Mouse (Mus musculus): ENCODE results near the gene Neu4. TPM values are rescaled to one million over a fixed set of nuclear protein-coding genes. Genes with fewer than 3 reads are reported as not detected.
A peak's percentile ranks its signal among the peaks of the same experiment; 100 is the strongest.
"Not testable (repeated sequence)": the region's sequence is repeated elsewhere in the genome, so short reads cannot be mapped to it uniquely, and the experiment has no call there.

The Neu4 gene
- not detected in 2 replicates for polyA plus RNA-seq (2015; fragmentation: Nextera tagmentation; extraction: Ambion mirVana)

DNA sequence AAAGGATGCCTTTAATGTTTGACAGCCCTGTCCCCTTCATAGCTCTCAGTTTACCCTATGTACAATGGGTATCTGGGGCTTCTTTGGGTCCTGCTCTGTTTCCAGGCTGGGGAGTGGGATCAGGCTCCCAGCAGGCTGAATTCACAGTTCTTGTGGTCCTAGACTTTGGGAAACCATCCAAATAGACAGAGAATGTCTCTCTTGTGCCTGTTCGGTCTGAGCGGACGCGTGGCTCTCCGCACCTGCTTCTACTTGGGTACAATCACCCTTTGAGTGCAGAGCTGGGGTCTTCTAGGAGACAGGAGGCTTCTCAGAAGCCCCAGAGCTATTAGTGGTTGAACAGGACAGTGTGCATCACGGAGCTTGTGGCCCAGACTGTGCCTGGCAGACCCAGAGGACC lies at the start of gene Neu4:
TSS of gene Neu4 (plus strand) at position 301 of the 400 bp plus-strand sequence.
- no peak for TF ChIP-seq EP300 (IDR thresholded peaks at IDR 0.05; ENCODE audit: low read depth)
- TF ChIP-seq CTCF (IDR thresholded peaks at IDR 0.05; ENCODE audit: low read depth), result no peak
- no peaks in the 10 kb centered on the region for H3K36me3 ChIP-seq (replicated peaks; ENCODE audit: insufficient read depth, low read length)
- ATAC-seq, result no peak

DNA sequence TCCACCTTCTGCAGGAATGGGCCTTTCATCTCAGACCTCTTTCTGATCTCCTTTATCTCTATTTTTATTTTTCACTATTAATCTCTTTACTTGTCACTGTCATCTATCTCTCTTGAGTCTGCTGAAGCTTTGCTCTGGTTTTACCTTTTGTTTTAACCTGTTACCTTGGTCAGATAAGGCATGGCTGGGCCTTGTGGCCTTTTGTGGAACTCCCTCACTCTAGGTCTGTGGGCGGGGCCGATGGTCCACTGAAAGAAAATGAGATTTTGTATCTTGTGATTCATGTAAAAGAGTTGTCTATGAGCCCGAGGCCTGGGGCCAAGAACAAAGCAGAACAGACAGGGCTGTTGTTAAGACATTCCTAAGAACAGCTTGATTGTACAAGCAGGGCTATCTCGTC lies 49.5 kb upstream of the Neu4 start:
- H3K36me3 ChIP-seq (replicated peaks; ENCODE audit: insufficient read depth, low read length); H3K4me2 ChIP-seq (ENCODE audit: low read depth, low read length); H3K27ac ChIP-seq (ENCODE audit: low read depth); H3K9me3 ChIP-seq (ENCODE audit: low read length); H3K27me3 ChIP-seq (ENCODE audit: insufficient read depth, low read length); H3K9ac ChIP-seq (replicated peaks); H3K4me3 ChIP-seq (ENCODE audit: low read depth, low read length); ATAC-seq; DNase-seq; H3K4me1 ChIP-seq (ENCODE audit: insufficient read depth): not testable (repeated sequence)
- WGBS (ENCODE audit: insufficient replicate concordance), result no CpG with 5 or more reads among the region's 4 CpGs

More for the DNA sequence above, at the start of gene Neu4:
- no peak within 1 kb of the TSS for H3K4me2 ChIP-seq (ENCODE audit: low read depth, low read length)
- DNase-seq, result no peak
- no peak within 1 kb of the TSS for H3K9ac ChIP-seq (replicated peaks)
- no peaks in the 10 kb centered on the region for H3K27me3 ChIP-seq (ENCODE audit: insufficient read depth, low read length)
- 78% methylated on average over 6 of the region's 6 CpGs for WGBS (ENCODE audit: insufficient replicate concordance)
- no peaks in the 10 kb centered on the region for H3K4me1 ChIP-seq (ENCODE audit: insufficient read depth)
- H3K9me3 ChIP-seq (ENCODE audit: low read length), result no peaks in the 10 kb centered on the region
- H3K4me3 ChIP-seq (ENCODE audit: low read depth, low read length), result no peak within 1 kb of the TSS
- H3K27ac ChIP-seq (ENCODE audit: low read depth), result no peak within 1 kb of the TSS

DNA sequence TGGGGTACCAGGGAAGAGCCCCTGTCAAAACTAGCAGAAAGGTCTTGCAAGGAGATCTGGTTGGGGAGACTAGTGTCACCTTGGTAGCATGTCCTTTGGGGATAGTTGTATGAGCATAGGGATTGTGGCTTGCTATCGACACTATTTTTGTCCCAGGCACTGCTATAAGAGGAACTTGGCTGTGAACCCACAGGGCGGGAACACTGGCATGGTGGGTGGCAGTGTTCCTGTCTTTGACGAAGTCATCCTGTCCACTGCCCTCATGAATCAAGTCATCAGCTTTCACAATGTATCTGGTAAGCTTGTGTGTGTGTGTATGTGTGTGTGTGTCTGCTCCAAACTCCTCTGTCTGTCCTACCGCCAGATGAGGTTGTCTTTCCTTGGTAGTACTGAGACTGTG lies 44.5 kb upstream of the Neu4 start:
- H3K9me3 ChIP-seq (ENCODE audit: low read length); ATAC-seq; H3K4me3 ChIP-seq (ENCODE audit: low read depth, low read length); H3K27me3 ChIP-seq (ENCODE audit: insufficient read depth, low read length); H3K27ac ChIP-seq (ENCODE audit: low read depth); H3K4me2 ChIP-seq (ENCODE audit: low read depth, low read length); H3K9ac ChIP-seq (replicated peaks); H3K4me1 ChIP-seq (ENCODE audit: insufficient read depth); DNase-seq; H3K36me3 ChIP-seq (replicated peaks; ENCODE audit: insufficient read depth, low read length): not testable (repeated sequence)
- no CpG with 5 or more reads among the region's 4 CpGs for WGBS (ENCODE audit: insufficient replicate concordance)

DNA sequence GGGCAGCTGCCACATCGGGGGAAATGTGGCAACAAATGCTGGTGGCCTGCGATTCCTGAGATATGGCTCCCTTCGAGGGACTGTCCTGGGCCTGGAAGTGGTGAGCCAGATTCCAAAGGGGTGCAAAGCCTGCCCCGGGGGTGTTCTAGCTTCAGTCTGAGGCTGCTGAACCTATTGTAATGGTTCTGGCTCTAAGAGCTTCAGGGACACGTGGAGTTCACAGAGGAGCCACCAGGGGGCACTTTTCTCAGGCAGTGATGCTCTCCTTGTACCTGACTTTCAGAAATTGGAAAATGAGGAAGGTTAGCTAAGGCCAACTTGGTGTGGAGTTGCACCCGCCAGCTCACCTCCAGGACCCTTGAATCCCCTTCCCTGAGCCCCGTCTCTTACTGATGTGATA lies 42.0 kb upstream of the Neu4 start:
- peak; percentile 41; the same call in 1 of the 2 replicates for ATAC-seq
- not testable (repeated sequence) for H3K4me1 ChIP-seq (ENCODE audit: insufficient read depth); H3K27ac ChIP-seq (ENCODE audit: low read depth); DNase-seq; H3K9ac ChIP-seq (replicated peaks); H3K36me3 ChIP-seq (replicated peaks; ENCODE audit: insufficient read depth, low read length); H3K9me3 ChIP-seq (ENCODE audit: low read length); H3K27me3 ChIP-seq (ENCODE audit: insufficient read depth, low read length); H3K4me3 ChIP-seq (ENCODE audit: low read depth, low read length); H3K4me2 ChIP-seq (ENCODE audit: low read depth, low read length)
- WGBS (ENCODE audit: insufficient replicate concordance), result no CpG with 5 or more reads among the region's 7 CpGs

DNA sequence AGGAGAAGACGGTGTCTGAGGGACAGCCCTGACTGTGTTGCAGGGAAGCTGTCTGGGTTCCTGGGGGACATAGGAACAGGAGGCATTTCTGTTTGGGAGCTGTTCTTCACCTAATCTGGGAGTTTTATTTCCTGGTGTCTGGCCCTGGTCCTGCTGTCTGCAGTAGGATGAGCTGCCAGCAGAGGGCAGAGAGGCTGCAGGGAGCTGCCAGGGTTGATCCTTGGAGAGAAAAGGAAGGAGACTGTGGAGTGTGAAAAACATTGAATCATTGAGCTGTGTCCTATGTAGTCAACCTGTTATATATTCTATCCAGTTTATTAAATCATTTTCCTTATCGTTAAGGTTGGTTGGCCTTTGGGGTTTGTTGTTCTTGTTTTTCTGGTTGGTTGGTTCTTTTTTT lies 39.3 kb upstream of the Neu4 start:
- not testable (repeated sequence) for ATAC-seq; H3K27me3 ChIP-seq (ENCODE audit: insufficient read depth, low read length); H3K9me3 ChIP-seq (ENCODE audit: low read length); H3K27ac ChIP-seq (ENCODE audit: low read depth); H3K4me2 ChIP-seq (ENCODE audit: low read depth, low read length); H3K4me1 ChIP-seq (ENCODE audit: insufficient read depth); H3K36me3 ChIP-seq (replicated peaks; ENCODE audit: insufficient read depth, low read length); DNase-seq; H3K9ac ChIP-seq (replicated peaks); H3K4me3 ChIP-seq (ENCODE audit: low read depth, low read length)
- WGBS (ENCODE audit: insufficient replicate concordance), result no CpG with 5 or more reads among the region's 2 CpGs

DNA sequence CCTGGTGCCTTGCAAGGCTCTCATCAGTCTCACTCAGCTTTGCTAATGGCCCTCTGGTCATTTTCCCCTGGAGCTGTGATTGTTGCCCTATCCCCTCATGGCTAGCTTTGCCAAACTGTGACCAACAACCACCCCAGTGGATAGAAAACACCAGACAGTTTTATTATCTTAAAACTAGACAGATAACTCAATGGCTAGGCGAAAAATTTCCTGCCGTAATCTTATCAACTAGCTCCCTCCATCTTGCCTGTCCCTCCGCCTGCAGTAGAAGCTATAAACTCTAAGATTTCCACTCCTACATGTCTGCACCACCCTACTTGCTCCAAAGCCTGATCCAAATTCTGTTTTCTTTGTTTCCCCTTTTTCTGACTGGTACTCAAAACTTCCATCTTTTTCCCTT lies 34.1 kb upstream of the Neu4 start:
- TF ChIP-seq CTCF (IDR thresholded peaks at IDR 0.05; ENCODE audit: low read depth), result no peak

DNA sequence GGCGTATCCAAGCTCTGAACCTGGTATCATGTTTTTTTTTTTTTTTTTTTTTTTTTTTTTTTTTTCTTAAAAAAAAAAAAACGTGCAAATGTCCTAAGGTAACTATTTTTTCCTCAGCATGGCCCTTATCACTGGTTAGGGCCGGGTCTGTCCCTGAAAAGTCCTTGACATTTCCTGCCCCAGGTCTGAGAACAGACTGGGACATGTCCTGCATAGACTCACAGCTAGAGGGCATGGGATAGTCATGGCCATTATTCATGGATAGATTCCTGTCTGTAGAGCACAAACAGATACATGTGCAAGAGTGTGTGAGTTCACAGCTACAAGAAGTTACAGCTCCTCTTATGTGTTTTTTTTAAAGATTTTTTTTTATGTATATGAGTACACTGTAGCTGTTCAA lies 31.5 kb upstream of the Neu4 start:
- Histone ChIP-seq H3K9ac (replicated peaks) (no peak overlapping the region), H3K27ac (ENCODE audit: low read depth) (no peak overlapping the region), H3K4me2 (ENCODE audit: low read depth, low read length) (no peak overlapping the region), H3K36me3 (replicated peaks; ENCODE audit: insufficient read depth, low read length) (no peaks in the 10 kb centered on the region), H3K27me3 (ENCODE audit: insufficient read depth, low read length) (no peaks in the 10 kb centered on the region), H3K4me1 (ENCODE audit: insufficient read depth) (no peaks in the 10 kb centered on the region), H3K9me3 (ENCODE audit: low read length) (no peaks in the 10 kb centered on the region), H3K4me3 (ENCODE audit: low read depth, low read length) (no peak overlapping the region)
- WGBS (ENCODE audit: insufficient replicate concordance), result 55% methylated on average over 3 of the region's 3 CpGs
- no peak for TF ChIP-seq CTCF (IDR thresholded peaks at IDR 0.05; ENCODE audit: low read depth)
- no peak for TF ChIP-seq EP300 (IDR thresholded peaks at IDR 0.05; ENCODE audit: low read depth)
- DNase-seq (no peak), ATAC-seq (no peak)

More for the DNA sequence above, 34.1 kb upstream of the Neu4 start:
- H3K27ac ChIP-seq (ENCODE audit: low read depth), result no peak overlapping the region
- no peak for ATAC-seq
- H3K27me3 ChIP-seq (ENCODE audit: insufficient read depth, low read length), result no peaks in the 10 kb centered on the region
- no peak overlapping the region for H3K4me3 ChIP-seq (ENCODE audit: low read depth, low read length)
- H3K4me2 ChIP-seq (ENCODE audit: low read depth, low read length), result no peak overlapping the region
- H3K9me3 ChIP-seq (ENCODE audit: low read length), result no peaks in the 10 kb centered on the region
- H3K4me1 ChIP-seq (ENCODE audit: insufficient read depth), result no peaks in the 10 kb centered on the region
- H3K36me3 ChIP-seq (replicated peaks; ENCODE audit: insufficient read depth, low read length), result no peaks in the 10 kb centered on the region
- DNase-seq, result no peak
- 53% methylated on average over 3 of the region's 3 CpGs for WGBS (ENCODE audit: insufficient replicate concordance)
- no peak overlapping the region for H3K9ac ChIP-seq (replicated peaks)

DNA sequence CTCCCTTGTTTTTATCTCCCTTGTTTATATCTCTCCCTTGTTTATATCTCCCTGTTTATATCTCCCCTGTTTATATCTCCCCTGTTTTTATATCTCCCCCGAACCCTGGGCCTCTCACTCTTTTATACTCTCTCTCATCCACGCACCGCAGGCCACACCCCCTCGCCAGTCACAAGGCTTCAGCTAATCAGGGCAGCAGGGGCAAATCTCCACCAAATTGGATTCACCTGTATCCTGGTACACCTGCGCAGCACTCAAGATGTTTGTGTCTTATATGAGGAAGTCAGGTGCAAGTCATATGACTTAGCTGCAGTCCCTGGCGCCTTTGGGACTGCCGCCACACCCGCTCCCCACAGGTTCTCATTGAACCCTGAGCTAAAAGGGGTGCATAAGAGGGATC lies 30.0 kb upstream of the Neu4 start, which contains the start of gene Gal3st2c:
TSS of gene Gal3st2c (plus strand) at position 301 of the 400 bp plus-strand sequence.
- ATAC-seq, result not testable (repeated sequence)

DNA sequence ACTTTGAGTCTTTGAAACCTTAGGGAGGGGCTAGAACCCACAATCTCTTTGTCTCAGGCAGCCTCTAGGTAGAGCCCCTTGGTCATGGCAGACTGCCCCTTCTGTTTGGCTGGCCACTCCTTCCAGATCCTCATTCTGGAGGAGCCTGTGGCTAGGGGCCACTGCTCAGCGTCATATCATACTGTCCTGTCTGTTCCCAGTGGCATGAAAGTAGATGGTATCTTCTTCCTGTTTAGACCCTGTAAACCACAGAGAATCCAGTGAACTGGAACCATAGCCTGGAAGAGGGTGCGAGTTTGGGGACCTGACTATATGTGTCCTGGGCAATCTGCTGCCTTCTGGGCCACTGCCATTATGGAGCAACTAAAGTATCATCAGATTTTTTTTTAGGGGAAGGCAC lies 29.2 kb upstream of the Neu4 start:
- not testable (repeated sequence) for H3K4me3 ChIP-seq (ENCODE audit: low read depth, low read length); H3K9me3 ChIP-seq (ENCODE audit: low read length); H3K27me3 ChIP-seq (ENCODE audit: insufficient read depth, low read length); H3K36me3 ChIP-seq (replicated peaks; ENCODE audit: insufficient read depth, low read length); DNase-seq; H3K4me1 ChIP-seq (ENCODE audit: insufficient read depth); ATAC-seq; H3K27ac ChIP-seq (ENCODE audit: low read depth); H3K4me2 ChIP-seq (ENCODE audit: low read depth, low read length); H3K9ac ChIP-seq (replicated peaks)
- 26% methylated on average over 2 of the region's 2 CpGs for WGBS (ENCODE audit: insufficient replicate concordance)

More for the DNA sequence above, 30.0 kb upstream of the Neu4 start, which contains the start of gene Gal3st2c:
- H3K9me3 ChIP-seq (ENCODE audit: low read length); H3K9ac ChIP-seq (replicated peaks); H3K27me3 ChIP-seq (ENCODE audit: insufficient read depth, low read length); H3K4me1 ChIP-seq (ENCODE audit: insufficient read depth); H3K36me3 ChIP-seq (replicated peaks; ENCODE audit: insufficient read depth, low read length); H3K4me3 ChIP-seq (ENCODE audit: low read depth, low read length); DNase-seq; H3K27ac ChIP-seq (ENCODE audit: low read depth); H3K4me2 ChIP-seq (ENCODE audit: low read depth, low read length): not testable (repeated sequence)
- 89% methylated on average over 7 of the region's 8 CpGs for WGBS (ENCODE audit: insufficient replicate concordance)

DNA sequence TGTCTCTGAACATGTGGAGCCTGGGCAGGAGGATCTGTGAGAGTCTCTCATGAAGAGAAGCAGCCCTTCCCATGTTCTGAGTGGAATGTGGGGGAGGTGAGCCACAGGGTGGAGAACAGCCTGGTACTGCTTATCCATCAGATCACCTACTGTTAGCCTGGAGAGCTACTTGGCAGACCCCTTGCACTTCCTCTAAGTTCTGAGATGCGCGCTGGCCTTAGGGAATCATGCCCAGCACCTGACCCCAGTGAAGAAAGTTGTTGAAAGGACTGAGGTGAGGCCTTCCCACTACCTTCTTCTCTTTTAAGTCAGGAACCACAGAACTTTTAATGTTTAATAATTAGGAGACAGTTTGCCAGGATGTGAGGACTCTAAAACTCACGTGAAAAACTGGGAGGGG lies 28.8 kb upstream of the Neu4 start:
- not testable (repeated sequence) for H3K4me3 ChIP-seq (ENCODE audit: low read depth, low read length); H3K9ac ChIP-seq (replicated peaks); H3K36me3 ChIP-seq (replicated peaks; ENCODE audit: insufficient read depth, low read length)

More for the DNA sequence above, 28.8 kb upstream of the Neu4 start:
- not testable (repeated sequence) for H3K4me1 ChIP-seq (ENCODE audit: insufficient read depth); H3K9me3 ChIP-seq (ENCODE audit: low read length); H3K4me2 ChIP-seq (ENCODE audit: low read depth, low read length); ATAC-seq; H3K27me3 ChIP-seq (ENCODE audit: insufficient read depth, low read length); H3K27ac ChIP-seq (ENCODE audit: low read depth); DNase-seq
- WGBS (ENCODE audit: insufficient replicate concordance), result 64% methylated on average over 3 of the region's 3 CpGs

Data from liver, postnatal 0 days (tissue).